Mouse (Mus musculus): ENCODE data around the gene Rtn4r. TPM values are rescaled to one million over a fixed set of nuclear protein-coding genes. Genes with fewer than 3 reads are reported as not detected.

The Rtn4r gene
- total and polyA plus RNA-seq, 3 experiments, result not detected

DNA sequence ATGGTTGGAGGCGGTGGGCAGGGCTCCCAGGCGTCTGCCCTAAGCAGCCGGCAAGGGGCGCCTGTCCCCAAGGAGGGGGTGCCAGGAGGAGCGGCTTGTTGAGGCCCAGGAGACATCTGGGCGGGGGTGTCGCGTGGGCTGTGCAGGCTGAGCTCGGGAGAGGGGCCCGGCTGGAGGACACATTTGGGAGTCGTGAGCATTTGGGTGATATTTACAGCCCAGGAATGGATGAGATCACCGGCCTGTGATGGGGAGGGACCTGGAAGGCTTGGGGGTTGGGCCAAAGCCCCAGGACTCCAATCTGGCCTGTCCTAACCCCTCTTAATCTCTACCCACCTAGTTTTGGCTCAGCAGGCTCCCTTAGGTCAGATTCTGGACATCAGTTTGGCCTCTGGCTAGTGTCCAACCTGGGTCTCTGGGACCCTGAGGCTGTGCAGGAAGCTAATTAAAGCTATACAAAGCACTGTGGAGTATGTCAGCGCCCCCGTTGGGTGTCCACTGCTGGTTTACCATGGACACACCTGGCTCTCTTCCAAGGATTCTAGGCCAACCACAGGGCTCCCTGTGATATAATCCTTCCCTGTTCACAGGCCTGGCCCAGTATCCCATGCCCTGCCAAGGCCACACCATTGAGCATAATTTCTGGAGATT lies 27.2 kb downstream of the Rtn4r start:
- no peaks in the 10 kb centered on the region for H3K9me3 ChIP-seq (replicated peaks; ENCODE audit: low read length)
- no peak for DNase-seq (ENCODE audit: extremely low read depth)
- no peaks in the 10 kb centered on the region for H3K79me2 ChIP-seq (replicated peaks; ENCODE audit: control insufficient read depth, extremely low read depth, insufficient read depth, poor library complexity, severe bottlenecking)
- no peak overlapping the region for H3K4me3 ChIP-seq (replicated peaks in 1 of 3; ENCODE audit: low read depth in 2 of 3, low read length in 2 of 3, poor library complexity in 1 of 3)
- no peak overlapping the region for H3K27ac ChIP-seq (ENCODE audit: insufficient read depth, low read depth)
- H3K36me3 ChIP-seq (replicated peaks in 1 of 2; ENCODE audit: control insufficient read depth in 1 of 2, insufficient read depth in 1 of 2, low read length in 1 of 2), result no peaks in the 10 kb centered on the region
- dilution Hi-C loops (cut with MboI; ENCODE audit: extremely low pct_ligation_motif_present, extremely low pct_unique_long_range_greater_than_20kb, low sequenced_read_pairs), result no loop called here
- no peak overlapping the region for H3K4me2 ChIP-seq (ENCODE audit: insufficient read depth, low read depth, poor library complexity, severe bottlenecking)
- no peak overlapping the region for H3K9ac ChIP-seq (ENCODE audit: insufficient read depth, low read depth)
- in situ Hi-C loops (cut with MboI; ENCODE audit: low pct_ligation_motif_present, low pct_unique_long_range_greater_than_20kb, low sequenced_read_pairs), result no loop called here
- no peak for TF ChIP-seq HCFC1 (IDR thresholded peaks at IDR 0.05; ENCODE audit: low read depth, low read length)
- TF ChIP-seq CHD1 (IDR thresholded peaks at IDR 0.05; ENCODE audit: low read depth, low read length), result no peak
- peaks cover 3 to 10% of the 10 kb centered on the region in 2 experiments for H3K4me1 ChIP-seq (ENCODE audit: control insufficient read depth in 1 of 2, insufficient read depth in 2 of 2)
- peaks cover 99% of the 10 kb centered on the region for H3K27me3 ChIP-seq (replicated peaks)

DNA sequence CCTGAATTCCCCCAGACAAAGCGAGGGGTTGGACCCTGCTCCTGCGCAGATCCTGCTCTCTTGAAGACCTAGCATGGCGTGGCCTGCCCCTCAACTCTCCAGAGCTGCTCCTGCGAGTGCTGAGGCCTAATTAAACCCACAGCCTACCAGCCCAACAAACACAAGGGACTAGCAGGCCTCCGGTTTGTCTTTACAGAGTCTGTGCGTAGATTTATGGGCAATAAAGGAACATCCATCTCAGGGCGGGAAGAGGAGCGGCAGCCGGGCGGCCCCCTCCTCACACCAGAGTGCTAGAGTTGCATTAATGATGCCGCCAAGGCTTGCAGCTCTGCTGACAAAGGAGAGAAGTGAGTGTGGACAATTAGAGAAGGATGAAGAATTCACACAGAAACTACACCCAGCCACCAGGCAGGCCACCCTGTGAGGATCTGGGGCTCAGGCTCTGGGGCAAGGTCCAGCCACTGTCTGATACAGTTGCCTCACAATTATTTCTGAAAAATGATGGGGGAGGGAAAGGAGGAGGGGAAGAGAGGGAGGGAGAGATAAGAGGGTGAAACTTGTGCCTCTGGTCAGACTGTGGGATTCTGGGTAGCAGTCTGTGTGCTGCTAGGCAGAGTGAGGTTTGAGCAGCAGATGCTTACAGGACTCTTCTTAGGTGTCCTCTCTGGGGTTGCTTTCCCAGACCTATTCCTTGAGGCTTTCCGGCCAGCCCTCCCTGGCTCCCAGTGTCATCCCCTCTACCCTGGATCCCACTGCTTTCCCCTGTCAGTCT lies 29.3 kb downstream of the Rtn4r start:
- no peak for DNase-seq (ENCODE audit: extremely low read depth)
- no peak overlapping the region for H3K4me3 ChIP-seq (replicated peaks in 1 of 3; ENCODE audit: low read depth in 2 of 3, low read length in 2 of 3, poor library complexity in 1 of 3)
- no peaks in the 10 kb centered on the region for H3K36me3 ChIP-seq (replicated peaks in 1 of 2; ENCODE audit: control insufficient read depth in 1 of 2, insufficient read depth in 1 of 2, low read length in 1 of 2)
- no peaks in the 10 kb centered on the region for H3K79me2 ChIP-seq (replicated peaks; ENCODE audit: control insufficient read depth, extremely low read depth, insufficient read depth, poor library complexity, severe bottlenecking)
- no peak overlapping the region for H3K9ac ChIP-seq (ENCODE audit: insufficient read depth, low read depth)
- peaks cover 99% of the 10 kb centered on the region for H3K27me3 ChIP-seq (replicated peaks)
- no peak overlapping the region for H3K27ac ChIP-seq (ENCODE audit: insufficient read depth, low read depth)
- no peaks in the 10 kb centered on the region for H3K9me3 ChIP-seq (replicated peaks; ENCODE audit: low read length)
- TF ChIP-seq TCF12 (IDR thresholded peaks at IDR 0.05; ENCODE audit: low read depth, low read length) (no peak), E2F4 (IDR thresholded peaks at IDR 0.05; ENCODE audit: insufficient replicate concordance, low read depth, low read length) (no peak), MAZ (IDR thresholded peaks at IDR 0.05; ENCODE audit: low read depth, low read length) (no peak), JUND (conservative IDR thresholded peaks at IDR 0.05; ENCODE audit: low read depth, low read length) (no peak), GABPA (IDR thresholded peaks at IDR 0.05; ENCODE audit: insufficient replicate concordance, low read depth, low read length) (no peak), HCFC1 (IDR thresholded peaks at IDR 0.05; ENCODE audit: low read depth, low read length) (no peak), USF1 (IDR thresholded peaks at IDR 0.05; ENCODE audit: low read depth, low read length) (no peak)
- peaks cover 13 to 23% of the 10 kb centered on the region in 2 experiments for H3K4me1 ChIP-seq (ENCODE audit: control insufficient read depth in 1 of 2, insufficient read depth in 2 of 2)
- H3K4me2 ChIP-seq (ENCODE audit: insufficient read depth, low read depth, poor library complexity, severe bottlenecking), result no peak overlapping the region
- dilution Hi-C loops (cut with MboI; ENCODE audit: extremely low pct_ligation_motif_present, extremely low pct_unique_long_range_greater_than_20kb, low sequenced_read_pairs), result no loop called here
- in situ Hi-C loops (cut with MboI; ENCODE audit: low pct_ligation_motif_present, low pct_unique_long_range_greater_than_20kb, low sequenced_read_pairs), result no loop called here

DNA sequence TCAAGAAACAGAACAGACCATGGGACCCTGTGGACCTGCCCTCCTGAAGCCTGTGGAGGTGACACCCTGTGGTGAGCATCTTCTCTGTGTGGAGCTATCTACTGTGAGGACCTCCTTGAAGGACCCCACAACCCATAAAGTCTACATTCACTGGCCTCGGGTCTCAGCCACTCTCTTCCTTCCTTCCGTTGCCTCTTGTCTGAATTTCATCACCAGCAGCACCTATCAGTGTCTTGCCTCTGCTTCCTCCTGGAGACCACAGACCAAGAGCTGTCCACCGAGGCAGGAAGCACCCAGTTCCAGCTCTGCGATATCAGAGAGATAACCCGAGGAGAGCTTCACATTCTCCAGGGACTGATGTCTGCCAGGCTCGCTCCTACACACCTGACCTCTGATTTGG lies 31.8 kb downstream of the Rtn4r start:
- Histone ChIP-seq H3K36me3 (replicated peaks in 1 of 2; ENCODE audit: control insufficient read depth in 1 of 2, insufficient read depth in 1 of 2, low read length in 1 of 2) (no peaks in the 10 kb centered on the region), H3K27ac (ENCODE audit: insufficient read depth, low read depth) (no peak overlapping the region)
- in situ Hi-C loops (cut with MboI; ENCODE audit: low pct_ligation_motif_present, low pct_unique_long_range_greater_than_20kb, low sequenced_read_pairs), result no loop called here

More for the DNA sequence above, 31.8 kb downstream of the Rtn4r start:
- dilution Hi-C loops (cut with MboI; ENCODE audit: extremely low pct_ligation_motif_present, extremely low pct_unique_long_range_greater_than_20kb, low sequenced_read_pairs), result no loop called here
- Histone ChIP-seq H3K27me3 (replicated peaks) (peaks cover 95% of the 10 kb centered on the region), H3K4me3 (replicated peaks in 1 of 3; ENCODE audit: low read depth in 2 of 3, low read length in 2 of 3, poor library complexity in 1 of 3) (no peak overlapping the region), H3K4me2 (ENCODE audit: insufficient read depth, low read depth, poor library complexity, severe bottlenecking) (no peak overlapping the region), H3K79me2 (replicated peaks; ENCODE audit: control insufficient read depth, extremely low read depth, insufficient read depth, poor library complexity, severe bottlenecking) (no peaks in the 10 kb centered on the region), H3K9ac (ENCODE audit: insufficient read depth, low read depth) (no peak overlapping the region), H3K9me3 (replicated peaks; ENCODE audit: low read length) (no peaks in the 10 kb centered on the region), H3K4me1 (ENCODE audit: control insufficient read depth in 1 of 2, insufficient read depth in 2 of 2) (peaks cover 13 to 23% of the 10 kb centered on the region in 2 experiments)
- TF ChIP-seq ZC3H11A (IDR thresholded peaks at IDR 0.05; ENCODE audit: low read depth, low read length) (no peak), SIN3A (IDR thresholded peaks at IDR 0.05; ENCODE audit: low read length) (no peak), CTCF (conservative IDR thresholded peaks at IDR 0.05 in 1 of 2, IDR thresholded peaks at IDR 0.05 in 1 of 2; ENCODE audit: low read depth in 2 of 2, low read length in 2 of 2) (no peak), NELFE (IDR thresholded peaks at IDR 0.05; ENCODE audit: low read depth, low read length) (no peak), ZKSCAN1 (IDR thresholded peaks at IDR 0.05; ENCODE audit: borderline replicate concordance, low read depth, low read length) (no peak), ZNF384 (IDR thresholded peaks at IDR 0.05; ENCODE audit: low read depth, low read length) (no peak), MXI1 (IDR thresholded peaks at IDR 0.05; ENCODE audit: low read depth, low read length) (no peak), EP300 (IDR thresholded peaks at IDR 0.05; ENCODE audit: low read length) (no peak), ELF1 (IDR thresholded peaks at IDR 0.05; ENCODE audit: low read depth, low read length) (no peak), UBTF (IDR thresholded peaks at IDR 0.05; ENCODE audit: low read depth, low read length) (no peak), CHD1 (IDR thresholded peaks at IDR 0.05; ENCODE audit: low read depth, low read length) (no peak), E2F4 (IDR thresholded peaks at IDR 0.05; ENCODE audit: insufficient replicate concordance, low read depth, low read length) (no peak), USF2 (conservative IDR thresholded peaks at IDR 0.05; ENCODE audit: low read depth, low read length) (no peak), USF1 (IDR thresholded peaks at IDR 0.05; ENCODE audit: low read depth, low read length) (no peak), ZMIZ1 (IDR thresholded peaks at IDR 0.05; ENCODE audit: low read depth, low read length) (no peak)
- DNase-seq (ENCODE audit: extremely low read depth), result no peak
